Mouse (Mus musculus): Measurements from ENCODE around the gene Dnmbp. TPM values are rescaled to one million over a fixed set of nuclear protein-coding genes. Genes with fewer than 3 reads are reported as not detected.
A peak's percentile ranks its signal among the peaks of the same experiment; 100 is the strongest.

Gene Dnmbp
- total RNA-seq, 2 experiments from 2014 or later: 10.0 to 13.3 TPM

- DNase-seq (ENCODE audit: low spot score in 2 of 2): no peak
- intact Hi-C loops (cut with DNase I): no loop called here
These were observed 55.1 kb downstream of the Dnmbp start for GRCm38 (mm10) chr19:43884668-43885498.

GRCm38 (mm10) chr19:43882895-43883573 lies 57.0 kb downstream of the Dnmbp start:
- intact Hi-C loops (cut with DNase I): no loop called here
- DNase-seq (ENCODE audit: low spot score in 2 of 2): no peak

DNA sequence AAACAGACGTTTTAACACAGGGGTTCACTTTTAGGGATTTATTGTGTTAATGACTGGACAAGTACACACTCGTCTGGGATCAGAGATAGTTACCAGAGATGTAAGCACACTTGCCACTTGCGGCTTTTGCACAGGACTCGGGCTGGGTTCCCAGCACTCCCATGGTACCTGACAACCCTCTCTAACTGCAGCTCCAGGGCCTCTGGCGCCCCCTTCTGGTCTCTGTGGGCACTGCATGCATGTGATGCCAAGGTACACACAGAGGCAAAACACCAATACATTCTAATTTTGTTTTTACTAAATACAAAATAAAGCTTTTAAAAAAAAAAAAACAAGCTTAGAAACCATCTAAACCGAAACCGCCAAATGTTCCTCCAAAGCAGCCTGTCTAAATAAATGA lies 58.4 kb downstream of the Dnmbp start:
- no peak for DNase-seq (ENCODE audit: low spot score in 2 of 2)
- intact Hi-C loops (cut with DNase I): no loop called here

- no peak for DNase-seq (ENCODE audit: low spot score in 2 of 2)
- intact Hi-C loops (cut with DNase I): no loop called here
These were observed 59.6 kb downstream of the Dnmbp start for GRCm38 (mm10) chr19:43880420-43880819.

DNA sequence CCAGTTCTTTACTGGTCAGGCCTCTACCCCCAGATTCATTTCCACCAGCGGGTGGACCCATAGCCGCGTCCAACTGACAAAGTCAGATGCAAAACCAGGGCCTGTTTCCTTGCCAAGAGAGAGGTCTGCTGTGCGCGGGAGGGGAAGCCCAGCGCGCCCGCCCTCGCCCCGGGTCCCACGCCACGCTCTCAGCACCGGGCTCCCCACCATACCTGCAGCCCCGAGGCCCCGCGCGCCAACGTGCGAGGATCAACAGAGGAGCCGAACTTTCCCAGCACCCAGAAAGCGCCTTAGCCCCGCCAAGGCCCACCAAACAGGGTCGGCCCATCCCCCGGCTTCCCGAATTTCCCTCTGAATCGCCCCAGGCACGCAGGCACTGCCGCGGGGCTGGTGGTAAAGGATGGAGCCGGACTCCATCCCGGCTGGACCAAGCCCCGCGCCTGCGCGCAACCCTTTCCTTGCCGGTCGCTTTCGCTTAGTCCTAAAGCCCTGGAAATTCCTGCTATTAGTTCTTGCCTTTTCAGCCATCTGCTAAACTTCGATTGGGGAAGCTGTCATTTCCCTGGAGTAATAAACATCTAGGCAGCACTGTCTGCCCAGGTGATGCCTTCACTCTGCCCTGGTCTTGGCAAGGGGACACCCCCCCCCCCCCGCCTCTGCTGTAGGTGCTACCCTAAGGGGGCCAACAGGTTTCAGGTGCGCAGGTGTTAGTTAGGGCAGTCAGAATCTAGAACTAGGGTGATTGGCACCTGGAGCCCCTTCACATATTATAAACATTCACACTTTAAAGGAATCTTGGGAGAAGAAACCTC lies 60.4 kb downstream of the Dnmbp start:
- intact Hi-C loops (cut with DNase I): loop anchor here (2.0 kb wide), 1 partner anchor 61 kb away; the partner anchor contains the start of gene Dnmbp
- DNase-seq (ENCODE audit: low spot score in 2 of 2): peak; percentile 58 to 63

DNA sequence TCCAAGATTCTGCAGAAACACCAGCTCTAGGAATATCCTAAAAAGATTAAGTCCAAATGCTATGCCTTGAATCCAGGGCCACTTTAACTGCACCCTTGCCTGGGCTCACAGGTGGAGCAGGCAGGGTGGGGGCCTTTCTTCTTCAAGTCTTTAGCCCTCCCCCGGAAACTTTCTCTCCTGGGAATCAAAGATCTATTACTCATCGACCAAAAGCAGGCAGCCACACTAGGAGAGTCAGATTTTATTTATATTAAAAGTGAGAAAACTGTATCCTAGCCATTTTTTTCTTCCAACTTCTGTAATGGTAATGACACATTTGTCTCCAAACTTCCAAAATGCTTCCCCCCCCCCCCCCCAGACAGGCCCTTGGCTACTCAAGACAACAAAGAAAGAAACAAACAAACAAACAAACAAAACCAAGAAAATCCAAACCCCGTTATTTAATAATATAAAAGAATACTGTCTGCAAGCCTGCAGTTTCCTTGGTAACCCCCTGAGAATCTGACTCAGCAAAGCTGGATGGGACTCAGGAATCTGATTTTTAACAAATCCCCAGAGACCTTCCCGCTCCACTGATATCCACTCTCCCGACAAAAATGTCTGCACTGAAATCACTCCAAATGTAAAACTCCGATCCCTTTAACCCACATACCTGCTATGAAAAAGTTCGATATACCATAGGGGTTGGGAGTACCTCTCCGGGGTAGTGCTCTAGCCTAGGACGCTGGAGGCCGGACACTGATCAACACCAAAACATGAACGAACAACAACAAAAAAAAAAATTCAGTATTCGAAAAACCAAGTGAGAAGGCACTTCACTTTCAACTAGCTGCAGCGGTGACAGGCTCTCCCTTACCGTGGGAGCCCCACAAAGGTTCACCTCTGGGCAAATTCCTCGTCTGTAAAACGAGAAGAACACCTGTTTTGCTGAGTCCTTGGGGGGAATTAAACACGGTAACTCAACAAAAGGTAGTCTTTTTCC lies 61.6 kb downstream of the Dnmbp start:
- intact Hi-C loops (cut with DNase I): loop anchor here (2.0 kb wide), 1 partner anchor 62 kb away; the partner anchor contains the start of gene Dnmbp
- peak in 1 of 2 experiments; percentile 10 for DNase-seq (ENCODE audit: low spot score in 2 of 2)

- intact Hi-C loops (cut with DNase I): no loop called here
- no peak for DNase-seq (ENCODE audit: low spot score in 2 of 2)
These were observed 62.6 kb downstream of the Dnmbp start for GRCm38 (mm10) chr19:43877364-43877763.

GRCm38 (mm10) chr19:43875996-43876395 lies 64.0 kb downstream of the Dnmbp start:
- DNase-seq (ENCODE audit: low spot score in 2 of 2): no peak
- intact Hi-C loops (cut with DNase I): no loop called here

DNA sequence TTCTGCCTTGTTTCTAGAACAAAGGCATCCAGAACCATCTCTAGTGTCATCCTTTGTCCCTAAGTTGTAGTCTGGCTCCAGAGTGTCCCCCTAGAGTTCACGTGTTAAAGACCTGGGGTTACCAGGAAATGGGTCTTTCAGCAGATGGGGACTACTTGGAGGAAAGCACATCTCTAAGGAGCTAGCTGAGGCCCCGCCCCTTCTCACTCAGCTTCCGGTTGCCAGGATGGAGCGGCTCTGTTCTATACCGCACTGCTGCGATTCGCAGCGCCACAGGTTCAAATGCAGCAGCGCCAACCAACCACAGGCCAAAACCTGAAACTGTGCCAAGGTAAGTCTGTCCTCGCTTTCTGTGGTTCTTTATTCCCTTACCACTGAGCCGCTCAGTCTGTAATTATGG lies 65.6 kb downstream of the Dnmbp start:
- intact Hi-C loops (cut with DNase I): no loop called here
- DNase-seq (ENCODE audit: low spot score in 2 of 2): no peak

GRCm38 (mm10) chr19:43870418-43870817 lies 69.6 kb downstream of the Dnmbp start:
- intact Hi-C loops (cut with DNase I): no loop called here

GRCm38 (mm10) chr19:43857347-43857746 lies 82.6 kb downstream of the Dnmbp start:
- intact Hi-C loops (cut with DNase I): loop anchor here (5.0 kb wide), 1 partner anchor 50 kb away; no protein-coding TSS in a partner anchor
- no peak for DNase-seq (ENCODE audit: low spot score in 2 of 2)

More at GRCm38 (mm10) chr19:43870418-43870817, 69.6 kb downstream of the Dnmbp start:
- DNase-seq (ENCODE audit: low spot score in 2 of 2): no peak

- DNase-seq (ENCODE audit: low spot score in 2 of 2): no peak
- intact Hi-C loops (cut with DNase I): loop anchor here (5.0 kb wide), 2 partner anchors 89 to 104 kb away; partner anchors contain the start of gene Dnmbp
These were observed 87.0 kb downstream of the Dnmbp start for GRCm38 (mm10) chr19:43852837-43853545.

- intact Hi-C loops (cut with DNase I): loop anchor here (5.0 kb wide), 2 partner anchors 90 to 105 kb away; partner anchors contain the start of gene Dnmbp
- DNase-seq (ENCODE audit: low spot score in 2 of 2): no peak
These were observed 87.9 kb downstream of the Dnmbp start for GRCm38 (mm10) chr19:43851996-43852630.

DNA sequence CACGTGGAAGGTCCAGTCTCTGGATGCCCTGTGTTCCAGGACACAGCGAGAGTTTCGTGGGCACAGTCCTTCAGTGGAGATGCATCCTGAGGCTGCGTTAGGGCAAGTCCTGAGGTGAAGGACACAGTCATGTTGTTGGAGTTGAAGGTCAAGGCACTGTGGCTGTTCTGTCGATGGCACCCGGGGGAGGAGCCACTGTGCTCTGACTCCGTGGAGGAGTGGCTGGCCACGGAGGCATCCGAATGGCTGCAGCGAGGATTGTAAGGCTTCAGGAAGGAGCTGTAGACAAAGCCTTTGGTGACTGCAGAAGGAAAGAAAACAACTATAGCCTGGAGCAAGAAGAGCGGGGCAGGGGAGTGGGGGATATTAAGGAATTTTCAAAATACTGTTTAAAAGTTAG lies 90.0 kb downstream of the Dnmbp start:
- DNase-seq (ENCODE audit: low spot score in 2 of 2): no peak
- intact Hi-C loops (cut with DNase I): loop anchor here (5.0 kb wide), 2 partner anchors 92 to 107 kb away; partner anchors contain the start of gene Dnmbp

- intact Hi-C loops (cut with DNase I): no loop called here
These were observed 92.0 kb downstream of the Dnmbp start for GRCm38 (mm10) chr19:43847966-43848365.

GRCm38 (mm10) chr19:43847056-43847455 lies 92.9 kb downstream of the Dnmbp start:
- intact Hi-C loops (cut with DNase I): no loop called here
- DNase-seq (ENCODE audit: low spot score in 2 of 2): no peak

More at GRCm38 (mm10) chr19:43847966-43848365, 92.0 kb downstream of the Dnmbp start:
- DNase-seq (ENCODE audit: low spot score in 2 of 2): no peak

GRCm38 (mm10) chr19:43845331-43845908 lies 94.6 kb downstream of the Dnmbp start:
- no peak for DNase-seq (ENCODE audit: low spot score in 2 of 2)
- intact Hi-C loops (cut with DNase I): no loop called here
